Mouse (Mus musculus) kidney, postnatal 4 days (tissue): ENCODE data around the gene Olfr279.

ENCODE experiments used
- DNase-seq, 2 experiments: peaks; one replicate each; pipeline ENCODE4 v3.0.0; 2021; ENCODE audit warnings: mixed read lengths in 2 of 2

Gene Olfr279

GRCm38 (mm10) chr15:98492102-98492501, at the start of gene Olfr279:
Gene Olfr279, plus strand, starts transcription at chr15:98492402.
- no peak for DNase-seq

DNA sequence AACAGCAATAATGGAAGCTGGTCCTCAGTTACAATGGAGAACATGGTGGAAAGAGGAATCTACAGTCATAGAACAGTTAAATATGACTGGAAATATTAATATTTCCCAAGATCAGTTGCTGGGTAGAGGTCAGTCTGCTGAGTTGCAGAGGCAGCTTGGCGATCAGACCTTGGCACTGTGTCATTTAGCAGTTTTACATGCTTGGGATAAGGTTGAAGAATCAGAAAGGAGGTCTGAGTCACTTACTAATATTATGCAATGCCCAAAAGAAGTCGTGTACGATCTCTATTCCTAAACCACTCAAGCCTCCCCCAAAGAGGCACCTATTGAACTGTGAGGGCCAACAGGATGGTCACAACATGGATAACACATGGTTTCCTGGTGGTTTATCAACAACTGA, 47.6 kb upstream of the Olfr279 start:
- no peak for DNase-seq

DNA sequence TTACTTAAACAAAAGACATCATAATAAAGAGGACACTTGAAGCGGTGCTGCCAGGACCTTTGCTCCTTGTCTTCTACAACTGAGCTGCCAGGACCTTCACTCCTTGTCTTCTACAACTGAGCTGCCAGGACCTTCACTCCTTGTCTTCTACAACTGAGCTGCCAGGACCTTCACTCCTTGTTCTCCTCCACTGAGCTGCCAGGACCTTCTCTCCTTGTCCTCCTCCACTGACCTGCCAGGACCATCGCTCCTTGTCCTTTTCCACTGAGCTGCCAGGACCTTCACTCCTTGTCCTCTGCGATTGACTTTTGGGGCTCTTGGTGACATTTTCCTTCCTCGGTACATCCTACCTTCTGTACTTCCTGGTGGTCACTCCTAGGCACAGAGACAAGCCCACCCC, 43.7 kb upstream of the Olfr279 start:
- DNase-seq: peak; percentile 34 to 55

DNA sequence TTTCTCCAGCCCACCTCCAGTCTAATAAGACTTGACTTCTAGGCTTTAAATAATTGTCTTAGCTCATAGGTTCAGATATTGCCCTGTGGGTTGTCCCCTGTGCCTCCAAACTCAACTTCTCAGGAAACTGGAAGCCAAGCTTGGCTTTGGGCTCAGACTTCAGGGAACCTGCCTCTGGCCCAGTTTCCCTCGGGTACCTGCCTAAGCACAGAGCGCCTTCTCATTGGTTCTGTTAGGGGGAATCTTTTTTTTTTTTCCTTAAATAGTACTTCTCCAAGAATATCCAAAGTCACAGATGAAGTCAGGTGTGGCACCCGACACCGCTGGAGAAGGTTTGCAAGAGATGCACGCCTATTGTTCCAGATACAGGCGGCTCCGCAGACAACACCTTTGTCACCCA, 39.9 kb upstream of the Olfr279 start, which contains the start of gene Olfr281:
Gene Olfr281 (plus strand): TSS at position 301 of the 400 bp plus-strand sequence.
- DNase-seq: no peak

DNA sequence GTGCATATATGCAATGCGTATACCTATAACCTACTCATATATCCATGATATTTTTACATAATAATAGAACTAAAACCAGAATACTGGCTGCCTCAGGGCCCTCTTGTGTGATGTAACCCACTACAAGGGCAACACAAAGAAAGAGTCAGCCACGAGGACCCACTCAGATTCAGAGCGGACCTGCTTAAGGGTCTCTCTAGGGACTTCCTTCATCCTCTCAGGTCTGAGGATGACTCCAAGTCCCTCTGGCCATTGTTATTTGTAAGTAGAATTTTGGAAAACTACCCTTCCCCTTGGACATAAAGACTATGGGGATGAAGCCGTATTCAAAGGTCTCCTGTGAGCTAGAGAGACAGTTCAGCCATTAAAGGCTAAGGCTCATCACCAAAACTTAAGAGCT, 22.6 kb upstream of the Olfr279 start, which contains the start of gene OR5BS1P:
Gene OR5BS1P (plus strand): TSS at position 301 of the 400 bp plus-strand sequence.
- DNase-seq: no peak

DNA sequence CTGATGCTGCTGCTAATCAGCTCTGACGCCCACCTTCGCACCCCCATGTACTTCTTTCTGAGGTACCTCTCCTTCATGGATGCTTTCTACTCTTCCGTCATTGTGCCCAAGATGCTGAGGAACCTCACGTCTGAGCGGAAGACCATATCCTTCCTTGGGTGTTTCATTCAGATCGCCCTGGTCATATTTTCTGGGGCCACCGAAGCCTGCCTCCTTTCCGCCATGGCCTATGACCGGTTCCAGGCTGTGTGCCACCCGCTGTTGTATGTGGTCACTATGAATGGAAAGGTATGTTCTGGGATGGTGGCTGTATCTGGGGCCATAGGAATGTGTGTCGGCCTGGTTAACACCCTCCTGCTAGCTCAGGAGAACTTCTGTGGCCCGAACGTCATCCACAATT, 20.7 kb upstream of the Olfr279 start:
- DNase-seq: no peak

- DNase-seq: no peak
Measured at GRCm38 (mm10) chr15:98474958-98475357, 17.2 kb upstream of the Olfr279 start.

DNA sequence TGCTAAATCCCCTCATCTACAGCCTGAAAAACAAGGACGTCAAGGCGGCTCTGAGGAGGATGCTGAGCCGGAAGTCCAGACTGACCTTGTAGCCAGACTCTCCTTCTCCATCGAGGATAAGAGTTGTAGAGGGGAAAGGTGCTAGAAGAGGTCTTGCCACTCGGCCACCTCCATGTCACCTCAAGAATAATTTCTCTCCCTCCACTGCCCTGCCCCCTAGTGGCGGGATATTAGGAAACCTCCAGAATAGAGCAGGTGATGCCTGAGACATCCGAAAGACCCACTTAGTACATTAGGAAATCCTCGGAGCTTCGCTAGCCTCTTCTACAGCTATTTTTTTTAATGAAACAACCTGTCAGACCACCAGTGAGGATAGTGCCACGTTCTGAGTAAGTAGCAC, 16.8 kb upstream of the Olfr279 start:
- peak; percentile 68 to 69 for DNase-seq

GRCm38 (mm10) chr15:98476281-98476680, 15.9 kb upstream of the Olfr279 start:
- no peak for DNase-seq

GRCm38 (mm10) chr15:98479568-98480102, 12.6 kb upstream of the Olfr279 start:
- no peak for DNase-seq

DNA sequence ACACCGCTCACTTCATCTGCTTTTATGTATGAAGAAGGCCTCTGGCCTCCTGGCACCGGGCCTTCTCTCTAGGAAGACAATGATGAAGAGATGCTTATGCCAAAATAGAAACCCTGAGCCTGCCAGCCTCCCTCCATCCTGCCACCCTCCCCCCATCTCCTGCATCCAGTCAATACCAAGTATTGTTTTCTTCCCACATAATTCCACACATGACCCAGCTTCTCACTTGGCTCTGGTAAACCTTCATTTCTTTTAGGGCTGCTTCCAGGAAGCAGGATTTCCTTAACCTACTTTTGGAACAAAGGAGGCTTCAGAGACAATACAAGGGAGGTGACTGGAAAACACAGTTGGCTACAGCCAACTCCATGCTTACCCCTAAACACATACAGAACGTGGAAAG, 9.5 kb upstream of the Olfr279 start, which contains the start of gene Lalba:
Gene Lalba (minus strand): TSS at position 21 of the 400 bp plus-strand sequence.
- peak; percentile 14 to 30 for DNase-seq

- peak; percentile 55 to 66 for DNase-seq
Measured at GRCm38 (mm10) chr15:98483907-98484886, 8.0 kb upstream of the Olfr279 start.

GRCm38 (mm10) chr15:98486433-98487021, 5.7 kb upstream of the Olfr279 start:
- DNase-seq: no peak

DNA sequence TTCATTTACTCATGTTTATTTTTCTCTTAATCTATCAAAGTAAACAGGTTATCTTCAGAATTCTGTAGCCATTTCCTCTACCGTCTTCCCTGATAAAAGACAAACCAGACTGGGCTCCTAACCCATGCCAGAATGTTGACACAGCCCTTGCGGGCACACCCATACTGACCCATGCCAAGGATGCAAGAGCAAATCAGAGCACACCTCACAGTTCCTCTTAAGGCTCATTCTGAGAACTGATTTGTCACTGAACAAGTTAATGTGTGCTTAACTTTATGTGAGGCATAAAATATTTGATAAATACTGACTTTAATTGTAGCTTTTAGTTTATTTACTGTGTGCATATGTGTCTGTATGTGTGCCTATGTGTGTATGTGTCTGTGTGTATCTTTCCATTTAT, 870 bp upstream of the Olfr279 start:
- no peak for DNase-seq

DNA sequence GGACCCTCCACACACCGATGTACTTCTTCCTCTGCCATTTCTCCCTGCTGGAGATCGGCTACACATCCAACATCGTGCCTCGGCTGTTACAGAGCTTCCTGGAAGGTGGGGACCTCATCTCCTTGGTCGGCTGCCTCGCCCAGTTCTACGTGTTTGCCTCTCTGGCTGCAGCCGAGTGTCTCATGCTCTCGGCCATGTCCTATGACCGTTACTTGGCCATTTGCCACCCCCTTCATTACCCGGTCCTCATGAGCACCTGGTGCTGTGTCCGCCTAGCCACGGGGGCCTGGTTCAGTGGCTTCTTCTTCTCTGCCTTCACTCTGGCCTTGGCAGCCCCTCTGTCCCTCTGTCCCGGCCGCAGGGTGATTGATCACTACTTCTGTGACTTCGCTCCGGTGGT, 5.4 kb downstream of the Olfr279 start:
- DNase-seq: no peak

- no peak for DNase-seq
Measured at GRCm38 (mm10) chr15:98503317-98503716, 11.1 kb downstream of the Olfr279 start.

GRCm38 (mm10) chr15:98504514-98504913, 12.3 kb downstream of the Olfr279 start:
- peak; percentile 87 to 88 for DNase-seq

GRCm38 (mm10) chr15:98506253-98506957, 14.2 kb downstream of the Olfr279 start:
- no peak for DNase-seq

DNA sequence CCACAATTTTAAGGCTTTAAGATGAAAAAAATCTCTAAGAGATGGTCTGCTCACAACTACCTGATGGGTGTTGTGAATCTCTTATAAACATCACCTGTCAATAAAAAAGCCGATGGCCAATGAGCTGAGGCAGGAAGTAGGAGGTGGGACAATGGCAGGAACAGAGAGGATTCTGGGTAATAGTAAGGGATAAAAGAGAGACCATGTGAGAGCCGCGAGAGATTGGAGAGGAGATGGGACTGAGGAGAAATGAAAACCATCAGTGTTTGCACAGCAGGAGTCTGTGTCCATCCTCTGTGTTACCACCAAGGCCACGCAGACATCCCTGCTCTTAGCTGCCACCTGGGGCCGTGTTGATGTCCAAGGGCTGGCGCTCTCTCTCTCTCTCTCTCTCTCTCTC, 15.1 kb downstream of the Olfr279 start:
- no peak for DNase-seq

DNA sequence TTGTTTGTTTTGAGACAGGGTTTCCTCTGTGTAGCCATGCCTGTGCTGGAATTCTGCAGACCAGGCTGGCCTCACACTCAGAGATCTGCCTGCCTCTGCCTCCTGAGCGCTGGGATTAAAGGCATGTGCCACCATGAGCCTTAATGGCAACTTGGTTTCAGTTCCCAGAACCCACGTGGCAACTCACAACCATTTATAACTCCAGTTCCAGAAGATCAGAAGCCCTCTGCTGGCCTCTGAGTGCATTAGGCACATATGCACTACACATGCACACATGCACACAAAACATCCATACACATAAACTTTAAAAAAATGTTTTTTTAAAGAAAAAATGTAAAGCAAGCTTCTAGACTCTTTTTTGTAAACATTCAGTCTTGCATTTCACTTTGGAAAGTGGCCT, 17.2 kb downstream of the Olfr279 start:
- DNase-seq: no peak

- DNase-seq: peak; percentile 87 to 88
Measured at GRCm38 (mm10) chr15:98510438-98511385, 18.5 kb downstream of the Olfr279 start.
